Mouse (Mus musculus) hindbrain, embryonic 13.5 days (tissue): ENCODE data around the gene Kank1. TPM values are rescaled to one million over a fixed set of nuclear protein-coding genes. Genes with fewer than 3 reads are reported as not detected.

Experiments used
- ATAC-seq: fragments of 200-750 bp; cut with Nextera tagmentation; 2 replicates; pipeline ENCODE4 v1.8.0; 2017; ENCODE audit warnings: moderate TSS enrichment; ENCODE audit not compliant: low FRiP score
- H3K27ac ChIP-seq: fragments of 300-500 bp; sonication (generic); 2 replicates; pipeline ENCODE4 v1.5.1; 2015; ENCODE audit warnings: inconsistent platforms, mild to moderate bottlenecking, moderate library complexity
- H3K27me3 ChIP-seq: fragments of 300-500 bp; sonication (generic); 2 replicates; pipeline ENCODE4 v1.6.1; 2015; ENCODE audit warnings: mild to moderate bottlenecking, inconsistent platforms
- H3K36me3 ChIP-seq: fragments of 300-500 bp; sonication (generic); 2 replicates; pipeline ENCODE4 v1.6.1; 2015; ENCODE audit warnings: mild to moderate bottlenecking, inconsistent platforms
- H3K4me1 ChIP-seq: fragments of 300-500 bp; sonication (generic); replicated peaks from 2 replicates; pipeline ENCODE4 v1.6.1; 2015; ENCODE audit warnings: inconsistent platforms
- H3K4me2 ChIP-seq: fragments of 300-500 bp; sonication (generic); 2 replicates; pipeline ENCODE4 v1.6.1; 2015; ENCODE audit warnings: inconsistent platforms, mild to moderate bottlenecking, moderate library complexity
- H3K4me3 ChIP-seq: fragments of 300-500 bp; sonication (generic); 2 replicates; pipeline ENCODE4 v1.5.1; 2015; ENCODE audit warnings: mild to moderate bottlenecking, inconsistent platforms
- H3K9ac ChIP-seq: fragments of 300-500 bp; sonication (generic); 2 replicates; pipeline ENCODE4 v1.6.1; 2015; ENCODE audit warnings: mild to moderate bottlenecking, inconsistent platforms
- H3K9me3 ChIP-seq: fragments of 300-500 bp; sonication (generic); 2 replicates; pipeline ENCODE4 v1.6.1; 2016; ENCODE audit warnings: inconsistent platforms
- WGBS: fragments of 180-500 bp; shearing (Covaris S2); methylation state at CpG from one replicate; pipeline ENCODE4 v1.1.7; 2015; 5-methylcytosine and 5-hydroxymethylcytosine counted together
- polyA plus RNA-seq: library from polyadenylated mRNA; unstranded; fragments of >200 nt; fragmentation: Nextera tagmentation; extraction: Ambion mirVana; gene quantifications from 2 replicates; pipeline ENCODE4 v1.2.1, GENCODE M21; 2015

Kank1 gene
- polyA plus RNA-seq, 1 experiment from 2014 or later, result 10.2 TPM

DNA sequence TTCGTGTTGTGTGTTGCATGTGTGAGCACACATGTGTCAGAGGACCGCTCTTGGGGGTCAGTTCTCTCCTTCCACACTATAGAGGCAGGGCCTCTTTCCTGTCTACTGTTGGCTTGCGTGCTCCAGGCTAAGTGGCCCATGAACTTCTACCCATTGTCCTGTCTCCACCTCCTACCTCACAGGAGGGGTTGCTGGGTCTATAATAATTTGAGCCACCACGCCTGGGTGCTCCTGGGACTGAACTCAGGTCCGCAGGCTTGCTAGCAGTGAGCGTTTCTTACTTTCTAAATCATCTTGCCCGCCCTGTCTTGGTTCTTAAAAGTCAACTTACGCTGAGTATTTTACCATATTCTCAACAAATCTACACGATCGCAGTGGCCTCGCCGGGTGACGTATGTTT lies 140.1 kb downstream of the Kank1 start:
- Histone ChIP-seq H3K27ac (no peak overlapping the region), H3K36me3 (no peaks in the 10 kb centered on the region), H3K4me2 (no peak overlapping the region), H3K9ac (no peak overlapping the region), H3K27me3 (peaks cover 4% of the 10 kb centered on the region; the same call in 1 of the 2 replicates), H3K4me3 (no peak overlapping the region), H3K9me3 (no peaks in the 10 kb centered on the region), H3K4me1 (peaks cover 29% of the 10 kb centered on the region)
- 91% methylated on average over 13 of the region's 13 CpGs for WGBS
- no peak for ATAC-seq

DNA sequence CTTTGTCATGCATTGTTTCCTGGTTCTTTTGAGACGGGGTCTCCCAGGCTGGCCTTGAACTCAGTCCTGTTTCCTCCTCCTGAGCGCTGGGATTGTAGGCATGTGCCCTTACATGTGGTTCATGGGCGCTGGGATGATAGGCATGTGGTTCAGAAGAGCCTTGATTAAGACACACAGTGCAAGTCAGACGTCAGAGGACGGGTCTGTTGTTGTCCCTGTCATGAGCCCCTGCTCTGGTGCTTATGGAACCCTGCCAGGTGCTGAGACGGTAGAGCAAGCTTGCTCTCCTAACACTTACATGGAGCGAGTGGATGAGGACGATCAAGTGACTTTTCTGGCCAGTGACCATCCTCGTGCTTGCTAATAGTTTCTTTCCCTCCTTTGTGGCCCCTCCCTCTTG lies 143.9 kb downstream of the Kank1 start:
- Histone ChIP-seq H3K27ac (no peak overlapping the region), H3K4me1 (peaks cover 18% of the 10 kb centered on the region), H3K9ac (no peak overlapping the region), H3K27me3 (no peaks in the 10 kb centered on the region), H3K9me3 (no peaks in the 10 kb centered on the region), H3K36me3 (no peaks in the 10 kb centered on the region), H3K4me3 (no peak overlapping the region), H3K4me2 (no peak overlapping the region)
- WGBS, result 85% methylated on average over 9 of the region's 9 CpGs
- ATAC-seq, result no peak

DNA sequence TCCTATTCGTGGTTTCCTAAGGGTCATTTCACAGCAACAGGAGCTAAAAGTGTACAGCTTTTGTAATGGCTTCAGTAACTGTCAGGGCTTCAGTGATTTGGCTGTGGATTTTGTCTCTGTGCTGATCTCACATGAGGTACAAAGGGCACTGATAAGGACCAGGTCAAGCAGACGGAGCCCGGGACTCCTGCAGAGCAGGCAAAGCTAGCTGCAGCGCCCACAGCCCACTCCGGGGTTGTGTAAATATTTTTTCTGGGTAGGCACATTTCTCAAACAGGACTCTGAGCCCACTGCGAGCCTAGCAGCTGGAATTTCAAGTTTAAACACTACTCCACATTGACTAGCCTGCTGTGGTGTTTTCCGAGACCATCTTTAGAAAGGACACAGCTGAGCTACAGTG lies 145.2 kb downstream of the Kank1 start:
- ATAC-seq, result no peak
- peaks cover 14% of the 10 kb centered on the region for H3K4me1 ChIP-seq
- 52% methylated on average over 7 of the region's 7 CpGs for WGBS

DNA sequence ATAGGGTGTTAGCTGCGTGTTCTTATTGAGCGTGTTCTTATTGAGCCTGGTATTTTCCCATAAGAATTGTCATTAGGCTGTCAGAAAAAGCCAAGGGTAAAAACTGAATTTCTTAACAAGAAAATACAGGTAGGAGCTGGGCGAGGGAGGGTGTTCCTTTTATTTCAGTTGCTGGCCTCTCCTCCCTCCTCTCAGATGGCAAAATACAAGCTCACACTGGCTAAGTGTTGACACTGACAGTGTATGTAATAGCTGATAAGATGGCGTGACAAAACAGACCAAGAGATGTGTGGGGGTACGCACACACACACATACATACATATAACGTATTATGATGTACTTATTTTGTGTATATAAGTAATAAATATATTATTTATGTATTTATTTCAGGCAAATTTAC lies 145.7 kb downstream of the Kank1 start:
- ATAC-seq, result no peak
- Histone ChIP-seq H3K27ac (no peak overlapping the region), H3K9ac (no peak overlapping the region), H3K4me1 (peaks cover 14% of the 10 kb centered on the region), H3K27me3 (no peaks in the 10 kb centered on the region), H3K36me3 (no peaks in the 10 kb centered on the region), H3K4me3 (no peak overlapping the region), H3K4me2 (no peak overlapping the region), H3K9me3 (no peaks in the 10 kb centered on the region)
- WGBS, result 80% methylated on average over 6 of the region's 6 CpGs

More for the DNA sequence above, 145.2 kb downstream of the Kank1 start:
- Histone ChIP-seq H3K4me2 (no peak overlapping the region), H3K27ac (no peak overlapping the region), H3K9me3 (no peaks in the 10 kb centered on the region), H3K4me3 (no peak overlapping the region), H3K27me3 (no peaks in the 10 kb centered on the region), H3K36me3 (no peaks in the 10 kb centered on the region), H3K9ac (no peak overlapping the region)

DNA sequence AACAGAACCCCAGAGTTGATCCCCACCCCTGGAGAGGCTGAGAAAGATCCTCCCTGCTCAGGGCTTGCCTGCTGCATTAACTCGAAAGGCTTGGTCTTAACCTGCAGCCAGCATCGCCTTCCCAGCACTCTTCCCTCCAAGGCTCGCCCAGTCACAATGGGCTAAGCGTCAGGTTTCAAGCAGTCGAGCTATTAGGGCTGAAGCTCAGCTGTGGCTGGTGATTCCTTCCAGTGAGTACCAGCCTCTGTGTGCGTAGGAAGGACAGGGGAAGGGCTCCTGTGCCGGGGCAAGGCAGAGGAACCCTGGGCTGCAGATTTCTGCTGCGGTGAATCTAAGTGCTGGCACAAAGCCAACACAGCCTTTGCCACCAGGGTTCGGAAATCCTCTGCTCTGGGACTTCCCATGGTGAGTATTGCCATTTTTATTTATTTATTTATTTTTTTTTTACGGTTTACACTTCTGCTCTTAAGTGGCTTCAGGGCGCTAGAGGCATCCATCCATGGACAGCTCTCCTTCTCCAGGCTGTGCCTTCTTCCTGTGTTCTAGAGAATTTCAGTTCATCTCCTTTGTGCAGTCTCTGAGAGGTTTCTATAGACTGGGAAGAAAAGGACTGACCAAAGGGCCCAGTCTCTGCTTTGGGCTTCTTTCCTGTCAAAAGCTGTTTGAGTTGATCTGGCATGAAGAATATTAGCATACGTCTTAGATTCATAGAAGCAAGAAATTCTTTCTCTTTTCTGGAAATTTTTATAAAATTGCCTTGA lies 146.8 kb downstream of the Kank1 start:
- ATAC-seq, result peak; percentile 49; the same call in 1 of the 2 replicates
- no peaks in the 10 kb centered on the region for H3K36me3 ChIP-seq
- no peaks in the 10 kb centered on the region for H3K9me3 ChIP-seq
- no peak overlapping the region for H3K27ac ChIP-seq
- peak overlapping the region; percentile 24; the same call in 1 of the 2 replicates for H3K9ac ChIP-seq
- H3K4me2 ChIP-seq, result peak overlapping the region; percentile 18; the same call in 1 of the 2 replicates
- peaks cover 14% of the 10 kb centered on the region for H3K4me1 ChIP-seq
- 16% methylated on average over 12 of the region's 12 CpGs for WGBS
- no peaks in the 10 kb centered on the region for H3K27me3 ChIP-seq
- H3K4me3 ChIP-seq, result no peak overlapping the region

DNA sequence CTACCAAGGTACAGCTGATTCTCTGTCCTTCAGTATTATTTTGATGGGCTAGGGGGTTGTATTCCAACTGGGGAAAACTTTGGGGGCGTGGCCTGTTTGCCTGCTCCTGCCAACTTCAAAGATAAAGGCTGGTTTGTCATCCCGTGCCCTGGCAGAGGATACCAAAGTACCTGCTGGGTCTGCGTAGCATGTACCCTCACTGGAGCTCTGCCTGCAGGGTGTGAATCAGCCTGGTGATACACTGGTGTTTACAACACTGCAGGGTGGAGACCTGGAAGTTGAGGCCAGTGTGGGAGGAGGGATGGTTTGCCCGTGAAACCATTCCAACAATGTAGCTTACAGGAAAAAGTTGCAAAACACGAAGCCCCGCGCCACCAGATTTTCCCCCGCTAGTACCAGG lies 149.2 kb downstream of the Kank1 start:
- H3K4me1 ChIP-seq, result peaks cover 14% of the 10 kb centered on the region
- H3K27me3 ChIP-seq, result no peaks in the 10 kb centered on the region
- H3K9ac ChIP-seq, result no peak overlapping the region
- WGBS, result 76% methylated on average over 8 of the region's 8 CpGs
- H3K27ac ChIP-seq, result no peak overlapping the region
- no peak overlapping the region for H3K4me3 ChIP-seq
- H3K36me3 ChIP-seq, result no peaks in the 10 kb centered on the region
- H3K9me3 ChIP-seq, result no peaks in the 10 kb centered on the region
- no peak for ATAC-seq
- H3K4me2 ChIP-seq, result no peak overlapping the region

DNA sequence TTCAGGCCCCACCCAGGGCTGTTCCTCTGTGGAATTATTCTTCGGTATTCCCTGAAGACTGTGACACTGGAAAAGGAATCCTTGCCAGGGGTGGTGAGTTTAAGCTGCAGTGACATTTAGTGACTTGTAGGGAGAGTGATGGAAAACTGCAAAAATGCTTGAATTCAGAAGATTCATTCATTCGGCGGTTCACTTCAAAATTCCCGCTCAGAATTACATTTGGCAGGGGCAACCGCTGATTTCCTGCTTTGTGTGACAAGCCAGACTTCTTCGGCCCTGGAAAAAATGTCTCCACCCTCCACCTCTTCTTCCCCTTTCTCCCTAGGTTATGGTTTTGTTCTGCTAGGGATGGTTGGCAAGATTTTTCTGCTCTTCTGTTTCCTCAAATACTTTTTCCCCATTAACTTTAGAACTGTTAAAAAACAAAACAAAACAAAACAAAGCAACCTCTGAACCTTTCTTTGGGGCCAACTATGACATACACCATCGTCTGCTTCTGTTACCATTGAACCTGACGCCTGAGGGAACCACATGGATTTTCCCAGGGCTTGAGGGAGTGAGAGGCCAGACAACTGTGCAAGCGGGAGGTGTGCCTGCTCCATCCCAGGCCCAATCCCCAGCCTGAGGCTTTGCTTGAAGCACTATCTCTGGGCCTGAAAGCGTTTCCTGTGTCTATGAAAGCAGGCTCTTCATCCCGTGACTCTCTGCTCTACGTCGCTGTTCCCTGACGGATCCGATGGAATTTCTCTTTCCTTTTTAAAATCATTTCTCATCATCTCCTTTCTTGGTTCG lies 150.1 kb downstream of the Kank1 start:
- no peaks in the 10 kb centered on the region for H3K9me3 ChIP-seq
- 85% methylated on average over 16 of the region's 16 CpGs for WGBS
- no peak for ATAC-seq

DNA sequence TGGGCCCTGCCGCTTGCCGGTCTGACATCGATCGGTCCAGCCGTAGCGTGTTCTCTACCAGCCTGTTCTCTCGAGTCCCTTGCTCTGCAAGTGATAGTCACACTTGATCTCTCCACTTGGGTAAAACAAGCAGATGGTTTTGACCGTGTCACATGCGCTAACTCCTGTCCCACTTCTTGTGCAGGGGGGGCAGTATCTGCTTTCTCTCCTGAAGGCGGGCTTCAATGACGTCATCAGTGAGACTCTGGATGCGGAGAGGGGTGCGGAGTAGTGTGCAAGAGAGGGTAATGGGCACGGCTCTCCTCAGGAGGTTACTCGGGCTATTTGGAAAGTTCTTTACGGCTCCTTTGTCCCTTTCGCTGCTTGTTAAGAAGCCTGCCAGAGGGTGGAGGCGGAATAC lies 151.1 kb downstream of the Kank1 start:
- H3K36me3 ChIP-seq, result no peaks in the 10 kb centered on the region
- no peaks in the 10 kb centered on the region for H3K9me3 ChIP-seq
- no peak for ATAC-seq
- H3K9ac ChIP-seq, result no peak overlapping the region
- no peaks in the 10 kb centered on the region for H3K27me3 ChIP-seq
- no peak overlapping the region for H3K27ac ChIP-seq
- 79% methylated on average over 18 of the region's 18 CpGs for WGBS
- H3K4me2 ChIP-seq, result no peak overlapping the region
- H3K4me1 ChIP-seq, result peaks cover 8% of the 10 kb centered on the region
- H3K4me3 ChIP-seq, result no peak overlapping the region

More for the DNA sequence above, 150.1 kb downstream of the Kank1 start:
- Histone ChIP-seq H3K36me3 (no peaks in the 10 kb centered on the region), H3K4me3 (no peak overlapping the region), H3K9ac (no peak overlapping the region), H3K4me1 (peaks cover 14% of the 10 kb centered on the region), H3K27me3 (no peaks in the 10 kb centered on the region), H3K4me2 (no peak overlapping the region), H3K27ac (no peak overlapping the region)

DNA sequence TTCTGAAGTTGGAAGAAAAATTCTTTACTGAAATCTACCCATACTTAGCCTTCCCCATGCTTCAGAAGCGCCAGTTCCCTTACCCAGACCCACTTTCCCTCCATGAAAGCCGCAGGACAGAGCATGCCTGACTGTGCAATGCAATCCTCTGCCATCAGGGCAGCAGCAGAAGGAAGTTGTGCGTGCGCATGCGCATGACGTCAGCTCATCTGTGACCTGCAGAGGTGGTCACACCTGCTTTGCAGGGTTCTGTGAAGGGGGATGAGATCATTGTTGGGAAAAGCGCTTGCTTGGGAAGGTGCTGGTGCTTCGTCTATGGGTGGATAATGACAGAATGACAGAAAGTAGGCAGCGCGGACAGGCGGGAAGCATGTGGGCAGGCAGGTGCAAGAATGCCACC lies 155.4 kb downstream of the Kank1 start:
- Histone ChIP-seq H3K4me1 (peaks cover 7% of the 10 kb centered on the region; the same call in 1 of the 2 replicates), H3K4me3 (no peak overlapping the region), H3K9me3 (no peaks in the 10 kb centered on the region), H3K27ac (no peak overlapping the region), H3K36me3 (no peaks in the 10 kb centered on the region), H3K4me2 (no peak overlapping the region), H3K9ac (no peak overlapping the region), H3K27me3 (no peaks in the 10 kb centered on the region)
- WGBS, result 95% methylated on average over 11 of the region's 11 CpGs
- ATAC-seq, result no peak

DNA sequence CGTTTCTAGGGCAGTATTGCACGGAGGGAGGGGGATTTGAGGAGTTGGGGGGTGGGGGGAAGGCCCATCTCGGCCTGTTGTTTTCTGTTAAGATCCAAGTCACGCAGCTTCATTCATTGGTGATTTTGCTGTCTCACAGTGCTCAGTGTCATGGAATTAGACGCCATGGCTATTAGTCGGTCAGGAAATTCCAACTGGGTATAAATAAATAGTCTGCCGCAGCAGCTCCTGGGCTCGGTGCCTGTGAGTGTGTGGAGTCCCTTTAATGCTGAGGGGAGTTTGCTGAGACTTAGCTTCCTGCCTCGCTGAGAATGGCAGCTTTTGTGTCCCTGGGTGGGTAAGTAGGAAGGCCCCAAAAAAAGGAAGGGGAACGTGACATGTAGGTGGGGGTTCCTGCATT lies 158.3 kb downstream of the Kank1 start:
- H3K9ac ChIP-seq, result no peak overlapping the region
- ATAC-seq, result peak; percentile 75
- peak overlapping the region; percentile 66 for H3K27ac ChIP-seq
- H3K4me2 ChIP-seq, result no peak overlapping the region
- no peaks in the 10 kb centered on the region for H3K36me3 ChIP-seq
- no peaks in the 10 kb centered on the region for H3K9me3 ChIP-seq
- WGBS, result 24% methylated on average over 10 of the region's 10 CpGs
- peaks cover 20% of the 10 kb centered on the region for H3K4me1 ChIP-seq
- no peaks in the 10 kb centered on the region for H3K27me3 ChIP-seq
- no peak overlapping the region for H3K4me3 ChIP-seq

DNA sequence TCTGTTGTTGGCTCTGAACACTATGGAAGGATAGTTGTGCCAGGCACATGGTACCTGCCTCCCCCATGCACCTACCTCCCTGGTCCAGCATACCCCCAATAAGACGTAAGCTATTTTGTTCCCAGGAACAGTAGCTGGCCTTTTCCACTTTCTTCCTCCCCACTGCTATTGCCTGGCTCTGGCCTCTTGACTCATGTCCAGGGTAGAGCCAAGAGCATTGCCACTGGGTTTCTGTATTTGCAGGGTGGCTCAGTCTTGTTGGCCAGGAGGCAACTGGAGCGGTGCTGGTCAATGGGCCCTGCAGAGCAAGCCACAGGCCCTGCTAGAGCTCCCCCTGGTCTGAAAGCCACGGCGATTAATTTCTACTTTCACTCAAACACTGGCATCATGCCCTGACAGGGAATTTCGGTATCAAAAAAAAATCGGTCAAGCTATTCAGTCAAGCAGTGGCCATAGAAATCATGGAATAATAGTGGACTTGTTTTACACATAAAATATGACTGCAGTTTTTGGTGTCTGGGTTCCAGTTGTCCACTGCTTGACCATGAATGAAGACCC lies 160.0 kb downstream of the Kank1 start:
- ATAC-seq, result no peak
- Histone ChIP-seq H3K4me3 (no peak overlapping the region), H3K9me3 (no peaks in the 10 kb centered on the region), H3K4me1 (peaks cover 37% of the 10 kb centered on the region), H3K4me2 (no peak overlapping the region), H3K27ac (no peak overlapping the region), H3K9ac (no peak overlapping the region), H3K36me3 (no peaks in the 10 kb centered on the region), H3K27me3 (no peaks in the 10 kb centered on the region)
- WGBS, result 88% methylated on average over 6 of the region's 6 CpGs

DNA sequence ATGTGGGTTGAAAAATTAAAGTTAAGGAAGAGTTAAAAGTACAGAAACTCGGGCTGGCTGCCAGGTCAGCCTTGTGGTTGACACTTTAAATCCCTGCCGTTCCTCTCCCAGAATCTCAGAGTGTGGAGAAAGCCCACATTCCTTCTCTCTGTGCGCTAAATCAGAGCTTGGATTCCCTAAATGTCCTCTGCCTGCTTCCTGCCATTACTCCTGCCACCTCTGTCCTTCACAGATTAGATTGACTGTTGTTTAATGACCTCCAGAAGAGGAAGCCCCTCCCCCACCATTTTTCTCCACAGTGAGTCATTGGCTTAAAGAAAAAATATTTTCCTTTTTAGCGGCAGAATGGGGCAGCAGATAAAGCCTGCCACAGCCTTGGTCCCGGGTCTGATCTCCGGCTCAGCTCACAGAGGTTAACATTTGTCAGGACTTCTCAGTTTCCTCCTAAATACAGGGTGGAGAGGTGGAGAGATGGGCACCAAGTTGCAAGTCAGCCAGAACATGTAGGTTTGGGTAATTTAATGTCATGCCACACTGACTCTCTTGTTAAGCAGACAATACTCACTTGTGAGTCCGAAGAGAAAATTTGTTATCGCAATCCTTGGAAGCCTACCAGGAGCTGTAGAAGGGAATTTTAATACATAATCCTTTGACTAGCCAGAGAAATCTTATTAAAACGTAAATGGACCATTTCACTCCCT lies 162.9 kb downstream of the Kank1 start:
- H3K4me3 ChIP-seq, result no peak overlapping the region
- H3K9me3 ChIP-seq, result no peaks in the 10 kb centered on the region
- 15% methylated on average over 9 of the region's 9 CpGs for WGBS
- no peaks in the 10 kb centered on the region for H3K36me3 ChIP-seq
- peak overlapping the region; percentile 39 for H3K4me2 ChIP-seq
- ATAC-seq, result no peak
- H3K4me1 ChIP-seq, result peaks cover 40% of the 10 kb centered on the region
- H3K27ac ChIP-seq, result peak overlapping the region; percentile 64
- peaks cover 3% of the 10 kb centered on the region for H3K27me3 ChIP-seq
- H3K9ac ChIP-seq, result 0 out of 2 replicates have a peak overlapping the region, but pooled peaks have one; percentile 4
